Mouse (Mus musculus) heart, adult 18-20 months (tissue): ENCODE measurements around the gene St3gal3. TPM values are rescaled to one million over a fixed set of nuclear protein-coding genes. Genes with fewer than 3 reads are reported as not detected.

Experiments used
- DNase-seq, 2 experiments: peaks; one replicate each; pipeline ENCODE4 v3.0.0; 2021 to 2022; ENCODE audit warnings: mixed read lengths in 1 of 2
- total RNA-seq, 2 experiments: library from RNA; stranded (reverse); gene quantifications; 2 replicates each; pipeline ENCODE4 v1.2.3; 2021

St3gal3 gene
- total RNA-seq, 2 experiments from 2014 or later: 55.9 to 57.6 TPM

- DNase-seq: no peak
Observed at GRCm38 (mm10) chr4:118053904-118054303, 80.8 kb downstream of the St3gal3 start.

GRCm38 (mm10) chr4:118049606-118050302, 85.0 kb downstream of the St3gal3 start:
- no peak for DNase-seq

- no peak for DNase-seq
Observed at GRCm38 (mm10) chr4:118044510-118044909, 90.2 kb downstream of the St3gal3 start.

GRCm38 (mm10) chr4:118043331-118044002, 91.2 kb downstream of the St3gal3 start:
- no peak for DNase-seq

GRCm38 (mm10) chr4:118042671-118043320, 91.9 kb downstream of the St3gal3 start:
- DNase-seq: no peak

- DNase-seq: no peak
Observed at GRCm38 (mm10) chr4:118041145-118041544, 93.6 kb downstream of the St3gal3 start.

- DNase-seq: no peak
Observed at GRCm38 (mm10) chr4:118040650-118041049, 94.1 kb downstream of the St3gal3 start.

- no peak for DNase-seq
Observed at GRCm38 (mm10) chr4:118039964-118040363, 94.8 kb downstream of the St3gal3 start.

- no peak for DNase-seq
Observed at GRCm38 (mm10) chr4:118038023-118038422, 96.7 kb downstream of the St3gal3 start.

- DNase-seq: no peak
Observed at GRCm38 (mm10) chr4:118037406-118037805, 97.3 kb downstream of the St3gal3 start.

- no peak for DNase-seq
Observed at GRCm38 (mm10) chr4:118036531-118036930, 98.2 kb downstream of the St3gal3 start.

- DNase-seq: no peak
Observed at GRCm38 (mm10) chr4:118035090-118035489, 99.6 kb downstream of the St3gal3 start.

- no peak for DNase-seq
Observed at GRCm38 (mm10) chr4:118033026-118033425, 101.7 kb downstream of the St3gal3 start.

- no peak for DNase-seq
Observed at GRCm38 (mm10) chr4:118031776-118032170, 102.9 kb downstream of the St3gal3 start.

- peak; percentile 62 to 67 for DNase-seq
Observed at GRCm38 (mm10) chr4:118031132-118031775, 103.5 kb downstream of the St3gal3 start.

GRCm38 (mm10) chr4:118030330-118030729, 104.4 kb downstream of the St3gal3 start:
- no peak for DNase-seq

- no peak for DNase-seq
Observed at GRCm38 (mm10) chr4:118029892-118030291, 104.8 kb downstream of the St3gal3 start.

- peak; percentile 47 to 51 for DNase-seq
Observed at GRCm38 (mm10) chr4:118028994-118029393, 105.7 kb downstream of the St3gal3 start.

GRCm38 (mm10) chr4:118025931-118026330, 108.8 kb downstream of the St3gal3 start:
- no peak for DNase-seq

- no peak for DNase-seq
Observed at GRCm38 (mm10) chr4:118025381-118025780, 109.3 kb downstream of the St3gal3 start.

- no peak for DNase-seq
Observed at GRCm38 (mm10) chr4:118022811-118023210, 111.9 kb downstream of the St3gal3 start.

- no peak for DNase-seq
Observed at GRCm38 (mm10) chr4:118022406-118022805, 112.3 kb downstream of the St3gal3 start.

GRCm38 (mm10) chr4:118019640-118020039, 115.1 kb downstream of the St3gal3 start:
- no peak for DNase-seq
